Comparison of ENCODE assay signal across 16 mouse cellular contexts in genomic region chr4:82220724-82221123, GRCm38 (mm10).
DNase-seq lines count a peak whose midpoint lies in the region; ATAC-seq and TF ChIP-seq lines count a peak whose summit lies in the region.
"Had no signal": no experiment of that assay in that cellular context is flagged by ENCODE, and none has a peak within 500 bp of the region (broad histone marks: within the 10 kb centered on the region; RNA-seq: fewer than 3 reads in every experiment).

No protein-coding gene starts in this region.

- H3K9ac ChIP-seq in forebrain, embryonic 11.5 days (ENCODE audit: low read length), result no peak overlapping the region
- H3K9ac ChIP-seq in forebrain, embryonic 16.5 days (replicated peaks; ENCODE audit: low read depth, low read length), result no peak overlapping the region
- no peak overlapping the region for H3K9ac ChIP-seq in midbrain, embryonic 16.5 days (ENCODE audit: low read depth, low read length)
- H3K9ac ChIP-seq in hindbrain, postnatal 0 days (replicated peaks; ENCODE audit: low read length), result no peak overlapping the region

- ATAC-seq in forebrain, embryonic 11.5 days (replicated peaks; ENCODE audit: low FRiP score), result peak; percentile 36; the same call in 1 of the 2 replicates
- ATAC-seq in forebrain, embryonic 16.5 days, result no peak
- ATAC-seq in midbrain, embryonic 16.5 days, result no peak
- no peak for ATAC-seq in hindbrain, postnatal 0 days
- ATAC-seq in inflammation-experienced regulatory T-cells, adult 6 months, result no peak

- no peaks in the 10 kb centered on the region for H3K36me3 ChIP-seq in forebrain, embryonic 11.5 days (ENCODE audit: control insufficient read depth, insufficient read depth, low read length)
- no peaks in the 10 kb centered on the region for H3K36me3 ChIP-seq in forebrain, embryonic 16.5 days (ENCODE audit: control insufficient read depth, insufficient read depth)
- no peaks in the 10 kb centered on the region for H3K36me3 ChIP-seq in midbrain, embryonic 10.5 days
- no peaks in the 10 kb centered on the region for H3K36me3 ChIP-seq in midbrain, embryonic 16.5 days (ENCODE audit: control insufficient read depth, insufficient read depth, low read length)
- H3K36me3 ChIP-seq in hindbrain, postnatal 0 days (ENCODE audit: insufficient read depth, low read length), result no peaks in the 10 kb centered on the region

- TF ChIP-seq CTCF in hindbrain, postnatal 0 days (IDR thresholded peaks at IDR 0.05; ENCODE audit: low read depth), result no peak

- H3K4me3 ChIP-seq in forebrain, embryonic 11.5 days (ENCODE audit: low read depth, low read length), result no peak overlapping the region
- no peak overlapping the region for H3K4me3 ChIP-seq in forebrain, embryonic 16.5 days (replicated peaks; ENCODE audit: low read length)
- H3K4me3 ChIP-seq in midbrain, embryonic 10.5 days, result no peak overlapping the region
- no peak overlapping the region for H3K4me3 ChIP-seq in midbrain, embryonic 16.5 days (ENCODE audit: low read depth, low read length)
- H3K4me3 ChIP-seq in hindbrain, postnatal 0 days (ENCODE audit: low read length), result no peak overlapping the region
- H3K4me3 ChIP-seq: megakaryocyte, embryonic 14.5 days had no signal

- H3K27ac ChIP-seq in forebrain, embryonic 11.5 days (ENCODE audit: low read depth, low read length), result no peak overlapping the region
- no peak overlapping the region for H3K27ac ChIP-seq in forebrain, embryonic 16.5 days (ENCODE audit: low read length)
- no peak overlapping the region for H3K27ac ChIP-seq in midbrain, embryonic 10.5 days (replicated peaks)
- H3K27ac ChIP-seq in midbrain, embryonic 16.5 days (ENCODE audit: low read length), result no peak overlapping the region
- H3K27ac ChIP-seq in hindbrain, postnatal 0 days, result no peak overlapping the region

- 0 out of 2 replicates have a peak, but pooled peaks cover 2% of the 10 kb centered on the region for H3K4me1 ChIP-seq in forebrain, embryonic 11.5 days (replicated peaks; ENCODE audit: control insufficient read depth, insufficient read depth, low read length)
- H3K4me1 ChIP-seq in forebrain, embryonic 16.5 days (replicated peaks; ENCODE audit: control insufficient read depth, insufficient read depth, low read length), result 0 out of 2 replicates have a peak, but pooled peaks cover 2% of the 10 kb centered on the region
- peaks cover 9% of the 10 kb centered on the region for H3K4me1 ChIP-seq in midbrain, embryonic 10.5 days
- H3K4me1 ChIP-seq in midbrain, embryonic 16.5 days (ENCODE audit: control insufficient read depth, insufficient read depth, low read length), result no peaks in the 10 kb centered on the region; the same call in 1 of the 2 replicates
- 0 out of 2 replicates have a peak, but pooled peaks cover 4% of the 10 kb centered on the region for H3K4me1 ChIP-seq in hindbrain, postnatal 0 days (ENCODE audit: insufficient read depth, low read length)

- H3K4me2 ChIP-seq in forebrain, embryonic 11.5 days (ENCODE audit: low read depth, low read length, severe bottlenecking), result no peak overlapping the region
- no peak overlapping the region for H3K4me2 ChIP-seq in forebrain, embryonic 16.5 days (ENCODE audit: low read length)
- no peak overlapping the region for H3K4me2 ChIP-seq in midbrain, embryonic 16.5 days (ENCODE audit: low read length)
- H3K4me2 ChIP-seq in hindbrain, postnatal 0 days (ENCODE audit: low read depth, low read length), result no peak overlapping the region

- H3K27me3 ChIP-seq in forebrain, embryonic 11.5 days (ENCODE audit: control insufficient read depth, insufficient read depth, low read length), result no peaks in the 10 kb centered on the region
- H3K27me3 ChIP-seq in forebrain, embryonic 16.5 days (replicated peaks; ENCODE audit: control insufficient read depth, insufficient read depth, low read length), result no peaks in the 10 kb centered on the region
- no peaks in the 10 kb centered on the region for H3K27me3 ChIP-seq in midbrain, embryonic 10.5 days (ENCODE audit: low read depth, poor library complexity, severe bottlenecking)
- H3K27me3 ChIP-seq in midbrain, embryonic 16.5 days (ENCODE audit: control insufficient read depth, insufficient read depth, low read depth, low read length), result no peaks in the 10 kb centered on the region
- no peaks in the 10 kb centered on the region for H3K27me3 ChIP-seq in hindbrain, postnatal 0 days (ENCODE audit: insufficient read depth, low read length)
- H3K27me3 ChIP-seq: megakaryocyte, embryonic 14.5 days had no signal

- WGBS in forebrain, embryonic 11.5 days, result 26% methylated on average over 8 of the region's 8 CpGs
- 23% methylated on average over 8 of the region's 8 CpGs for WGBS in forebrain, embryonic 16.5 days
- 60% methylated on average over 8 of the region's 8 CpGs for WGBS in midbrain, embryonic 10.5 days
- WGBS in midbrain, embryonic 16.5 days, result 47% methylated on average over 8 of the region's 8 CpGs
- WGBS in hindbrain, postnatal 0 days, result 31% methylated on average over 8 of the region's 8 CpGs

- DNase-seq in forebrain, embryonic 11.5 days (ENCODE audit: low spot score), result no peak
- peak; percentile 17 for DNase-seq in midbrain, embryonic 10.5 days (ENCODE audit: low spot score)
- peak; percentile 17 for DNase-seq in hindbrain, postnatal 0 days (ENCODE audit: low spot score)
- peak; percentile 66 for DNase-seq in retina, embryonic 14.5 days (ENCODE audit: low spot score)
- no peak for DNase-seq in cerebellum, adult 18-20 months
- DNase-seq: adrenal gland, postnatal 14 days; cerebellum, postnatal 25 days; kidney, postnatal 25 days; layer of hippocampus, postnatal 36 days; lung, adult 2 months; right cerebral cortex, postnatal 14 days; thymus, adult 18-20 months had no signal

- no peaks in the 10 kb centered on the region for H3K9me3 ChIP-seq in forebrain, embryonic 11.5 days (ENCODE audit: control insufficient read depth, low read length)
- H3K9me3 ChIP-seq in forebrain, embryonic 16.5 days (ENCODE audit: control insufficient read depth, low read length), result no peaks in the 10 kb centered on the region
- H3K9me3 ChIP-seq in midbrain, embryonic 10.5 days (replicated peaks), result no peaks in the 10 kb centered on the region
- H3K9me3 ChIP-seq in midbrain, embryonic 16.5 days (replicated peaks; ENCODE audit: control insufficient read depth, low read length, poor library complexity, severe bottlenecking), result no peaks in the 10 kb centered on the region
- H3K9me3 ChIP-seq in hindbrain, postnatal 0 days (ENCODE audit: low read length), result no peaks in the 10 kb centered on the region

Comparison
In these comparisons a context has a peak if more than half of its experiments do, and no peak if none do; other contexts are left out.
1. DNase-seq: peak in midbrain, embryonic 10.5 days (single experiment), hindbrain, postnatal 0 days (single experiment) and retina, embryonic 14.5 days (single experiment); none in forebrain, embryonic 11.5 days (single experiment) and cerebellum, adult 18-20 months (0 of 2).